Mouse (Mus musculus) MEL-GATA-1-ER (cell line): ENCODE measurements around the gene Keg1.

Experiments
- DNase-seq: peaks from one replicate; pipeline ENCODE4 v3.0.0-alpha.2; 2012; ENCODE audit warnings: low read depth; ENCODE audit errors: extremely low read depth

Keg1 gene

GRCm38 (mm10) chr19:12762212-12763130 lies 66.9 kb downstream of the Keg1 start:
- no peak for DNase-seq

- DNase-seq, result no peak
Observed at GRCm38 (mm10) chr19:12765308-12765707, 69.7 kb downstream of the Keg1 start, which contains the start of gene Cntf. Cntf (minus strand) TSS chr19:12765632.
